Mouse (Mus musculus) lung, embryonic 15.5 days (tissue): ENCODE data around the gene Rsph6a. TPM values are rescaled to one million over a fixed set of nuclear protein-coding genes. Genes with fewer than 3 reads are reported as not detected.
A peak's percentile ranks its signal among the peaks of the same experiment; 100 is the strongest.

ENCODE experiments used
- ATAC-seq: fragments of 200-750 bp; cut with Nextera tagmentation; 2 replicates; pipeline ENCODE4 v1.8.0; 2017; ENCODE audit warnings: moderate number of reproducible peaks, borderline replicate concordance; ENCODE audit not compliant: low FRiP score, low TSS enrichment; ENCODE audit errors: extremely low read depth
- H3K27ac ChIP-seq: fragments of 300-500 bp; sonication (generic); 2 replicates; pipeline ENCODE4 v1.5.1; 2015; ENCODE audit warnings: moderate library complexity, mild to moderate bottlenecking, inconsistent platforms
- H3K27me3 ChIP-seq: fragments of 300-500 bp; sonication (generic); 2 replicates; pipeline ENCODE4 v1.6.1; 2015; ENCODE audit warnings: inconsistent platforms
- H3K36me3 ChIP-seq: fragments of 300-500 bp; sonication (generic); 2 replicates; pipeline ENCODE4 v1.6.1; 2015; ENCODE audit warnings: inconsistent platforms
- H3K4me1 ChIP-seq: fragments of 300-500 bp; sonication (generic); 2 replicates; pipeline ENCODE4 v1.6.1; 2015; ENCODE audit warnings: inconsistent platforms
- H3K4me2 ChIP-seq: fragments of 300-500 bp; sonication (generic); 2 replicates; pipeline ENCODE4 v1.6.1; 2015; ENCODE audit warnings: inconsistent platforms, mild to moderate bottlenecking, moderate library complexity
- H3K4me3 ChIP-seq: fragments of 300-500 bp; sonication (generic); 2 replicates; pipeline ENCODE4 v1.5.1; 2015; ENCODE audit warnings: mild to moderate bottlenecking, inconsistent platforms
- H3K9ac ChIP-seq: fragments of 300-500 bp; sonication (generic); 2 replicates; pipeline ENCODE4 v1.6.1; 2015; ENCODE audit warnings: inconsistent platforms
- H3K9me3 ChIP-seq: fragments of 300-500 bp; sonication (generic); 2 replicates; pipeline ENCODE4 v1.6.1; 2016; ENCODE audit warnings: inconsistent platforms
- WGBS: fragments of 180-500 bp; shearing (Covaris S2); methylation state at CpG from one replicate; pipeline ENCODE4 v1.1.7; 2015; 5-methylcytosine and 5-hydroxymethylcytosine counted together
- polyA plus RNA-seq: library from polyadenylated mRNA; unstranded; fragments of >200 nt; fragmentation: Nextera tagmentation; extraction: Ambion mirVana; gene quantifications from 2 replicates; pipeline ENCODE4 v1.2.1, GENCODE M21; 2015

The Rsph6a gene
- polyA plus RNA-seq, 1 experiment from 2014 or later: not detected

DNA sequence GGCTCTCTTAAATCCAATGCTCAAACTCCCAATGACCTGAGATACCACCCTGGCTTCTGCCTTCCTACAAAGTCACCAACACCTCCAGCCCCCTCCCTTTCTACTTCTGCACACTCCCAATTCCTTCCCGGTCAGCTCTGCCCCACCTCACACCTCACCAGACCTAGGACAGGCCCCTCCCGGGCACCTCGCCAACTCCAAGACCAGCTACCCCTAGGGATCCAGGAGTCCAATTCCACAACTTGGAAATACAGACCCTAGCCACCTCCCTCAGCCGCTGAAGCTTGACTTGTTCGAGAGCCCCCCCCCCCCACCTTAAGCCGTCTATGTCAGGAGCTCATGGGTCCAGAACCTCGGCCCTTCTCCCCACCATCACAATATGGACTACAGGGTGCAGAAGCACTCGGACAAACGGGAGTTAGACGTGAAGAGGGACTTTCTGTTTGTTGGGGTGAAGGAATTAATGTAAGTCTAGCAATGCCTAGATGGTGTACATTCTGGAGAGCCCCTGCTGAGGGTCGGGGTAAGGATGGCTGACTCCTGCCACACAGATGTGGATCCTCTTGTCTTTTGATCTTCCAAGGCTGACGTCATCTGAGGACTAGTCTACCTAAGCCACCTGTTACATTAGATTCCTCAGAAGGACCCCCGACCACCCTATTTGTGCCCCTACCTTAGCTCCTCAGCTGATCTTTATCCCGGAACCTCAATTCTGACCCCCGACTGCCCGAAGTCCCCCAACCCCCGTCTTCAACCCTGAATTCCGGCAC, 32.1 kb upstream of the Rsph6a start:
- Histone ChIP-seq H3K27ac (no peak overlapping the region), H3K4me1 (peaks cover 29% of the 10 kb centered on the region), H3K4me2 (peak overlapping the region; percentile 47; the same call in 1 of the 2 replicates), H3K4me3 (peak overlapping the region; percentile 93; the same call in 1 of the 2 replicates), H3K9me3 (no peaks in the 10 kb centered on the region), H3K27me3 (peaks cover 34% of the 10 kb centered on the region), H3K9ac (no peak overlapping the region), H3K36me3 (no peaks in the 10 kb centered on the region)
- no peak for ATAC-seq
- WGBS: 39% methylated on average over 18 of the region's 18 CpGs

GRCm38 (mm10) chr7:19023357-19023814, 31.1 kb upstream of the Rsph6a start, which contains the start of gene Foxa3:
TSS of gene Foxa3 (minus strand) at chr7:19023538.
- Histone ChIP-seq H3K4me2 (peak within 1 kb of the TSS; percentile 67), H3K9me3 (no peaks in the 10 kb centered on the region), H3K9ac (peak within 1 kb of the TSS; percentile 93), H3K36me3 (no peaks in the 10 kb centered on the region), H3K4me1 (peaks cover 29% of the 10 kb centered on the region), H3K4me3 (peak within 1 kb of the TSS; percentile 93), H3K27me3 (peaks cover 34% of the 10 kb centered on the region), H3K27ac (peak within 1 kb of the TSS; percentile 26; the same call in 1 of the 2 replicates)
- 2% methylated on average over 30 of the region's 30 CpGs for WGBS
- ATAC-seq: peak; percentile 15; the same call in 1 of the 2 replicates

GRCm38 (mm10) chr7:19024096-19024506, 30.4 kb upstream of the Rsph6a start, which contains the start of gene Sympk:
TSS of gene Sympk (plus strand) at chr7:19024377.
- peaks cover 5% of the 10 kb centered on the region for H3K36me3 ChIP-seq
- peak within 1 kb of the TSS; percentile 93 for H3K9ac ChIP-seq
- ATAC-seq: peak; percentile 96
- H3K27me3 ChIP-seq: peaks cover 34% of the 10 kb centered on the region
- H3K4me1 ChIP-seq: peaks cover 29% of the 10 kb centered on the region
- peak within 1 kb of the TSS; percentile 26; the same call in 1 of the 2 replicates for H3K27ac ChIP-seq
- H3K4me2 ChIP-seq: peak within 1 kb of the TSS; percentile 67
- H3K9me3 ChIP-seq: no peaks in the 10 kb centered on the region
- peak within 1 kb of the TSS; percentile 93 for H3K4me3 ChIP-seq
- WGBS: under 1% methylated on average over 49 of the region's 50 CpGs

DNA sequence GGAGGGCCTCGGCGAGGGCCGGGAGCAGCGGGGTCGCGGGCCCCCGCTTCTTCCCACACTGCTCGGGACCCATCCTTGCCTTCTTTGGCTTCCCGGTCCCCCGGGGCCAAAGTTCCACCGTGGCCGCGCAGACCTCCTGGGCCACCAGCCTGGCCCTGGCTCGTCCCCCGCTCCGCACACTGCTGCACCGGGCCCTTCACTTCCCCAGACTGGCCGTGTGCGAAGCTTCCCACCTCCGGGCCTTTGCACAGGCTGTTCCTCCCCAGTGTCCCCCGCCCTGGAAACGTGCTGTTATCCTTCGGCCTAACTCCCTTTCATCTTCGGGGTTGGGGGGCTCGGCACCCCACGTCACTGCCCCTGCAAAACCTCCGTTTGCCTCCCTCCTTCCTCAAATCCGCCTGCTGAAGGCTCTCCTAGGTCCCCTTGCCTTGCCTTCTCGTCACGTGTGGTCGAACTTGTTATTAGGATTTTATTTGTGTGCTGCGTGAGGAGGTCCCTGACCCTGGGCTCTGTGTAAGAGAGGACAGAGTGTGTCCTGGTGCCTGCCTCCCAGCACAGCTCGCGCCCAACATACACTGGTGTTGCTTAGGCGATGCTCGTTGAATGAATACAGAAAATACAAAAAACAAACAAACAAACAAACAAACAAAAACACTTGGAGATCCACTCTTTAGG, 29.8 kb upstream of the Rsph6a start:
- peaks cover 11% of the 10 kb centered on the region for H3K36me3 ChIP-seq
- no peaks in the 10 kb centered on the region for H3K9me3 ChIP-seq
- WGBS: under 1% methylated on average over 36 of the region's 36 CpGs
- H3K4me1 ChIP-seq: peaks cover 29% of the 10 kb centered on the region
- peaks cover 34% of the 10 kb centered on the region for H3K27me3 ChIP-seq
- H3K4me3 ChIP-seq: peak overlapping the region; percentile 93
- peak overlapping the region; percentile 26; the same call in 1 of the 2 replicates for H3K27ac ChIP-seq
- peak overlapping the region; percentile 93 for H3K9ac ChIP-seq
- H3K4me2 ChIP-seq: peak overlapping the region; percentile 67
- ATAC-seq: peak; percentile 50

GRCm38 (mm10) chr7:19028067-19028466, 26.4 kb upstream of the Rsph6a start:
- Histone ChIP-seq H3K9me3 (no peaks in the 10 kb centered on the region), H3K9ac (no peak overlapping the region), H3K4me3 (no peak overlapping the region), H3K27me3 (peaks cover 9% of the 10 kb centered on the region), H3K4me2 (no peak overlapping the region), H3K27ac (no peak overlapping the region), H3K4me1 (peaks cover 24% of the 10 kb centered on the region), H3K36me3 (peaks cover 42% of the 10 kb centered on the region)
- no peak for ATAC-seq

DNA sequence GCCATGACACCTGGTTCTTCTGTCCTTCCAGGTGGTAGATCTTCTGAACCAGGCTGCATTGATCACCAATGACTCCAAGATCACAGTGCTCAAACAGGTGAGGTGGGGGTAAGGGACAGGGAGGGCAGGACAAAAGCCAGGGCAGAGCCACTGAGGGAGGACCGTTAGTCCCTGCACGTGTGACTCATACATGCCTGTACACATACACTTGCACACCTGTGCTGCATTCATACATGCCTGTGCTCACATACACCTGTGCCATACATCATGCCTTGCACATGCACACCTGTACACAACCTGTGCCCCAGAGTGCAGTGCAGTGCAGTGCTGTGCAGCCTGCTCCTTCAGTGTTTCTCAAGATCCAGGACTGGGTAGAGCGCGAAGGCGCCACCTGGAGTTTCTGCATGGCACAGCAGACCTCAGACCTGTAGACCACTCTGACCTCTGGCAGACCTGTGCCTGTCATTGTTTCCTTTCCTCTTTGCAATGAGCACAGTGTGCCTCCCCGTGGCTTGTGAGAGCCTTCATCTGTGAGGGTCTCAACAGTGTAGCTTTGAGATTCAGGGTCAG, 25.3 kb upstream of the Rsph6a start:
- Histone ChIP-seq H3K4me2 (no peak overlapping the region), H3K9me3 (no peaks in the 10 kb centered on the region), H3K27ac (no peak overlapping the region), H3K4me1 (peaks cover 16% of the 10 kb centered on the region), H3K27me3 (no peaks in the 10 kb centered on the region), H3K4me3 (no peak overlapping the region), H3K9ac (no peak overlapping the region), H3K36me3 (peaks cover 49% of the 10 kb centered on the region)
- no peak for ATAC-seq
- WGBS: 60% methylated on average over 6 of the region's 6 CpGs

GRCm38 (mm10) chr7:19031641-19032040, 22.8 kb upstream of the Rsph6a start:
- no peak overlapping the region for H3K4me2 ChIP-seq
- H3K9me3 ChIP-seq: no peaks in the 10 kb centered on the region
- no peak for ATAC-seq
- no peak overlapping the region for H3K4me3 ChIP-seq
- H3K27me3 ChIP-seq: no peaks in the 10 kb centered on the region
- WGBS: 73% methylated on average over 4 of the region's 4 CpGs
- no peaks in the 10 kb centered on the region for H3K4me1 ChIP-seq
- H3K27ac ChIP-seq: no peak overlapping the region
- no peak overlapping the region for H3K9ac ChIP-seq
- H3K36me3 ChIP-seq: peaks cover 74% of the 10 kb centered on the region

DNA sequence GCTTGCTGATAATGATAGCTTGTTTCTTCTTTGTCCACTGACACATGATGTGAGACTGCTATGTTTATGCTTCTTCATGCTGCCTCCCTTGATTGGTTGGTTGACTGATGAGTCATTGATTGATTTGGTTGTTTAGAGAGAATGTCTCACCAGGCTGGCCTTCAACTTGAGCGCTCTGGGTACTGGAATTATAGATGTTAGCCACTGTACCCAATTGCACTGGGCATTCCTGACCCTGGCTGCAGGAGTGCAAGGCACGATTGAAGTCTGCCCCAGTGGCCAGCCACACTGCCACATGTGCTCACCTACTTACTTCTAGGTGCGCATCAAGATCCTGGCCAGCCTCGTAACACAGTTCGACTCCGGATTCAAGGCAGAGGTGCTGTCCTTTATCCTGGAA, 9.9 kb upstream of the Rsph6a start:
- Histone ChIP-seq H3K36me3 (peaks cover 98% of the 10 kb centered on the region), H3K4me2 (no peak overlapping the region), H3K27me3 (no peaks in the 10 kb centered on the region), H3K9me3 (no peaks in the 10 kb centered on the region), H3K27ac (no peak overlapping the region), H3K4me3 (no peak overlapping the region), H3K4me1 (no peaks in the 10 kb centered on the region), H3K9ac (no peak overlapping the region)
- ATAC-seq: no peak
- 90% methylated on average over 6 of the region's 6 CpGs for WGBS

GRCm38 (mm10) chr7:19046286-19047069, 8.0 kb upstream of the Rsph6a start:
- Histone ChIP-seq H3K27ac (no peak overlapping the region), H3K9me3 (no peaks in the 10 kb centered on the region), H3K4me2 (no peak overlapping the region), H3K4me1 (no peaks in the 10 kb centered on the region), H3K36me3 (peaks cover 98% of the 10 kb centered on the region), H3K27me3 (no peaks in the 10 kb centered on the region), H3K4me3 (no peak overlapping the region), H3K9ac (no peak overlapping the region)
- WGBS: 87% methylated on average over 11 of the region's 11 CpGs
- no peak for ATAC-seq

GRCm38 (mm10) chr7:19048006-19048527, 6.4 kb upstream of the Rsph6a start:
- Histone ChIP-seq H3K4me2 (no peak overlapping the region), H3K4me3 (no peak overlapping the region), H3K9ac (no peak overlapping the region), H3K36me3 (peaks cover 89% of the 10 kb centered on the region), H3K4me1 (no peaks in the 10 kb centered on the region), H3K27ac (no peak overlapping the region), H3K9me3 (no peaks in the 10 kb centered on the region), H3K27me3 (no peaks in the 10 kb centered on the region)
- WGBS: 84% methylated on average over 14 of the region's 14 CpGs
- no peak for ATAC-seq

GRCm38 (mm10) chr7:19049252-19049651, 5.2 kb upstream of the Rsph6a start:
- no peak for ATAC-seq
- H3K36me3 ChIP-seq: peaks cover 78% of the 10 kb centered on the region

More at GRCm38 (mm10) chr7:19049252-19049651, 5.2 kb upstream of the Rsph6a start:
- Histone ChIP-seq H3K4me3 (no peak overlapping the region), H3K27me3 (no peaks in the 10 kb centered on the region), H3K27ac (no peak overlapping the region), H3K4me1 (no peaks in the 10 kb centered on the region), H3K4me2 (no peak overlapping the region), H3K9me3 (no peaks in the 10 kb centered on the region), H3K9ac (no peak overlapping the region)
- WGBS: 86% methylated on average over 5 of the region's 5 CpGs
